Mouse (Mus musculus) c-Kit-positive CD71-positive TER-119-positive erythroid progenitor cells, embryonic 14.5 days (primary cell): ENCODE results near the gene Trim66.

Source experiments
- DNase-seq: peaks from one replicate; pipeline ENCODE4 v3.0.0-alpha.2; 2013; ENCODE audit warnings: low spot score

Trim66 gene

DNA sequence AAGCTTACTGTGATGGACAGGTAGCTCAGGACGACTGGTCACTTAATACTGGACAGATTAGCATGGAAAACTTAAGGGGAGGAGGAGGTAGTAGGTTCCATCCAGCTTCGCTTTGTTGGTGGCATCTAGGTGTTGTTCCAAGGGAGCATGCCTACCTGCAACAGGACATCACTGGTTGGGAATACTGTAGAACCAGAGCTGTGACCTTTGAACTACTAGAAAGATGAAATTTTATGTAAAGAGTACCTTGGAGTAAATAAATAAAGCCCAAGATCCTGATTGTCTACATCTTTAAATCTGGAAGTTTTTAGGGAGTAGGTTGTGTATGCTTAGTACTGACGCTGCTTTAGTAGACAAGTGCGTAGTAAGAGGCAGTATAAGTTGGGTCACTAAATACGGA is 14.2 kb upstream of the Trim66 start:
- DNase-seq, result no peak

DNA sequence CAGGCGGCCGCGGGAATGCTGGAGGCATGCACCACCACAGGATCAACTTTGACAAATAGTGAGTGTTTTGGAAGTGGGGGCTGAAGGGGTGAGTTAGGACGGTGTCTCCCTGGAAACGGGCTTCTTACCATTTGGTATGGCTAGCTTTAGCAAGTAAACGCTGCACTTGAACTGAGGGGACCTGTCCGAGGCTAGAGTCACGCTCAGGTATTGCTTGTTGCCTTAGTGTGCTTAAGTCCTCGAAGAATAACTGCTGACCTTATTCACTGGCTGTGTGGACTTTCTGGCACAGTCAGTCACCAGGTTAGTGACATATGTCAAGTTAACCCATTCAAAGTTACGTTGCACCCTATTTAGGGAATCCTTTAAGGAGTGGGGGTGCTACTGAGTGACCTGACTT is 12.0 kb upstream of the Trim66 start:
- DNase-seq, result no peak

DNA sequence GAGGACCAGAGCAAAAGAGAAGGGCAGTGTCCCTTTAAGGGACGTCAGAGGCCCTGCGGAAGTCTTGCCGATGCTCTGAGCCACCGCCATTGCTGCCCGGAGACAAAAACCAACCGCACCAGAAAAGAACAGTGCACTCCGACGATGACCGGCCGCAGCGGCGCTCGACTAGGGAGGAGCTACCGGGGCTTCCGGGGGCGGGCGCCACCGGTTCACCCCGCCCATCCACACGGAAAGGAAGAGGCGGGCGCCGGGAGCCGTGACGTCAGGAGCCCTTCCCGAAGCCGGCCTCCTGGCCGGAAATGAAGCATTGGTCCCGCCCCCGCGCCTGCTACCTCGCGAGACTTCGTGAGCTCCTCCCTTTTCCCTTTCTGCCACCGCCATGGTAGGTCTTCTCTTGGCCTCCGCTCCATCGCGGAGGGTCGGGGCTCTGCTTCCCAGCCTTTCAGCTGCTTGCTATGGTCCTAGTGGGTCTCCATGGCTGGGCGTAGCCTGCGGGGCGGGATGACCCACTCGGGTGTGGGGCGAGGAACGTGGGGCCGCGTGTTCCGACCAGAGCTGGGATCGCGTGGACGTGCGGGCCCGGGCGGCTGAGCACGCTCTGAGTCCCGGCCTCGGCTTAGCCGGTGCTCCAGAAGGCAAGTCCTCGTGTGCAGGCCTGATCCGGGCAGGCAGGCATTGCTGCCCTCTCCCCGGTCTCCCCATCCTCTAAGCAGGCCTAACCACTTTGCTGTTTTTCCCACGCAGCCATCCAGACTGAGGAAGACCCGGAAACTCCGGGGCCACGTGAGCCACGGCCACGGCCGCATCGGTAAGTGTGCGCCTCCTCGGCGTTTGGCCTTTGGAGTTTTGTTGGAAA is 11.1 kb upstream of the Trim66 start, which contains the start of gene Rpl27a:
Gene Rpl27a, plus strand, starts transcription at position 310 of the 859 bp plus-strand sequence.
- DNase-seq, result peak; percentile 97

DNA sequence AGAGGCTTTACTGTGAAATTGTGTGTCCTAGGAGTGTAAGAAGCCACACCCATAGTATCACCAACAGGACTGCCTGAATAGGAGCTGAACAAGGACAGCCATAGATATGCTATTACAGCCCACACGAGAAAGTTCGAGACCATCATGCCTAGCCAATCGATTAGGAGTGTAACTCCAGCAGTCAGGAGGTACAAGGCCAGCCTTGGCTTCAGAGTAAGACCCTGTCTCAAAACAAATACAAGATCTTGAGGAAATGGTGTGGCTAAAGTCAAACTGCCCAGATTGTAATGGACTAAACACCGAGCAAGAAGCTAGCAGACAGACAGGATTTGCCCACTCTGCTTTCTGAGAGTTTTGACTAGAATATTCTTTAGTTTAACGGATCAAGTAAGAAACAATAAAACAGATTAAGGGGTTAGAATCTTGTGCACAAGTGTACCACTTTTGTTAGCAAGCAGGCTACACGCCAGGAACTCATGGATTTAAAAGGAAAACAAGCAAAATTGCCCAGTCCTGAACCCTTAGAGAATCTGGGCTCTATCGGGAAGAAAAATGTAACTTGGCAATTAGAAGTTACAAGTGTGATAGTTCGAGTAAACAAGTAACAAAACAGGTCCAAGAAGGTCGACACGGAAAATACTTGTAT is 10.2 kb upstream of the Trim66 start:
- DNase-seq, result peak; percentile 71

DNA sequence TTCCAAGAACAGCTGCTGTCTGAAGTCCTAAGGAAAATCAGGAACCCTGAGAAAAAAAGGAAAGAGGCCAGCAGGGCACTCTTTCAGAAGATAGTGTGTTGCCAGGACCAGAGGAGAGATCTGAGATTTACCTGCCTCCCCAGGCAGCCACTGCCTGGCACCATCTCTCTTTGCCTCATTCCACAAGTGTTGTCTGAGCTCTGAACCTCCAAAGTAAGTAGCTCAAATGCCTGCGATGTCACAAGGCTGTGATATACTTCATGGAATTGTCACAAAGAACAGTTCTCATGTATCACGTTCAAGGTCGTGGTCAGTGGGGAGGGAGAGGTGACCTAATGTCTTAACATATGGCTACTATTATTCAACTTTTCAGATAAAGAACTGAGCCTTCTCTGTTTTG is 8.6 kb upstream of the Trim66 start:
- no peak for DNase-seq

DNA sequence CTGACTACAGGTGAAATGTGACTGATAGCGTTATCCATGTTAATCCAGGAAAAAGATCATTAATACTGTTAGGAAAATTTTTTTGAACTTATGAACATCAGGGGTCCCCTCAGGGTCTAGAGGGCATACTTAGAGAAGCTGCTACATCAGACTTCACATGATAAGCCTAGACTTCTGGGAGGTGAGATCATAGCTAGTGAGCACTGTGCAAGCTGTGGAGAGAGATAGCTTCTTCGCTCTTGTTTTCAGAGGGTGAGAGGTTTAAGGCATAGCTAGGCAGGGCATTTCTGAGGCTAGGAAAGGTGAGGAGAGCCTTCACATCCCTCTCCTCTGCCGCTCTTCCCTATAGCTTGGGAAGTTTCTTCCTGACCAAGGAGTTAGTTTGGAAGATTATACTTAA is 3.9 kb upstream of the Trim66 start:
- DNase-seq, result peak; percentile 55

DNA sequence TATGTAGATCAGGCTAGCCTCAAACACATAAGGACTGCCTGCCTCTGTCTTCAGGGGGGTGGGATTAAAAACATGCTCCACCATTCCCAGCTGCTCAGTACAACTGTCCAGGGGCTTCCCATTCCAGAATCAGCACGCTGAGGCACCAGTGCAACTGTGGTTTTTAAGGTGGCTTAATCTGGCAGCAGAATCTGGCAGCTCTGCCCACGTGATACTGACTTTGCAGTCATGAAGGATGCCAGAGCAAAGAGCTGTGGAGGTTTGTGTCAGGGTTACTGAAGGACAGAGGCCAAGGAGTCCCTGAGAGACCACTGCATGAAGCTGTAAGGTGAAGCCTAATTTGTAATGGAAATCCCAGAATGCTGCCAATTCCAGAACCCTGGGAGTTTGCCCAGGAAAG is 2.9 kb upstream of the Trim66 start:
- no peak for DNase-seq

DNA sequence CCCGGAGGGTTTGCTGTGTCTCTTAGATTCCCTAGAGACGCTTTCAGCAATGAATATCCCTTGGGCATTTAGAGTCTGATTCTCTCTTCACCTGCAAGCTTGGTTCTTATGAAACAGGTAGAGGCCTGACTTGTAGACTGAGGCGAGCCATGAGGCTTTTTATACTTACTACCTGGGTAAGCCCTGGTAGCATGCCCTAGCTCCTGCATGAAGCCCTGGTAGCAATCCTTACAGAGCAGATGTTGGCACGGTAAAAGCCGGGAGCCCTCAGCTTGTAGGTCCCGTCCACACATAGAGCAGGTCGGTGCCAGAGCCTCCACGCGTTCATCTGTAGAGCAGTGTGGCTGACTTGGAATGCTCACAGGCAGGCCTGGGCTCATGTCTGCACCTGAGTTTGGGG is 362 bp downstream of the Trim66 start:
- no peak for DNase-seq

DNA sequence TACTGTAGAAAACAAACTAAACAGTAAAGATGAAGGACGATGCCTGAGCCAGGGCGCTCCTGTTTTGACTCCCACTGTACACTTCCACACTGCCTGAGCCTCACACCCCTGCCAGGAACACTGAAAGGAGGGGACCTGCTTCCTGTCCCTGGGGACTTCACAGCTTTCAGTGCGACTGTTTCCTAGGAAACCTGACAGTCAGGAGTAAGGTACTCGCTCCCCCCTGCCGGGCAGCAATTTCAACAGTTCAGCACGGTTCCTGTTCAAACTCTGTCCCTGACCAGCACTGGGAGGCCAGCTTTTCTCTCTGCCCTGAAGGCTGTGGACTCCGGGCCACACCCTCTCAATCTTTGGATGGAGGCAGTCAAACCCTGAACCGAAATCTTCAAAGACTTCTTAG is 815 bp downstream of the Trim66 start:
- no peak for DNase-seq

DNA sequence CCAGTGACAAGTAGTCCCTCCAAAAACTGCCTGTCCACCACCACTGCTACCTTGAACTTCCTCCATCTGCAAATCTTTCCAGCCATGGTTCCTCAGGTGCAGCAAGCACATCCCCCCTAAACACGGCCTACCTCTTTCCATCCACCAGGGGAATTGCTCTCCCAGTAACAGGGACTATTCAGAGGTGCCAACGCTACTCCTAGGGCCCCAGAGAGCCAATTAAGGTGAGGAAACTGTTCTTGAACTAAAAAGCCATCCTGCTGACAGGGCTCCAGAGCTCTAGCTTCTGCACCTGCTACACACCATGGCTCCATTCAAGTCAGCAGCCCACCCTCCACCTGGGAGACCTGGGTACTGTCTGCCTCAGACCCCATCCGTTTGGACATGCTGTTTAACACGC is 10.4 kb downstream of the Trim66 start:
- DNase-seq, result no peak

DNA sequence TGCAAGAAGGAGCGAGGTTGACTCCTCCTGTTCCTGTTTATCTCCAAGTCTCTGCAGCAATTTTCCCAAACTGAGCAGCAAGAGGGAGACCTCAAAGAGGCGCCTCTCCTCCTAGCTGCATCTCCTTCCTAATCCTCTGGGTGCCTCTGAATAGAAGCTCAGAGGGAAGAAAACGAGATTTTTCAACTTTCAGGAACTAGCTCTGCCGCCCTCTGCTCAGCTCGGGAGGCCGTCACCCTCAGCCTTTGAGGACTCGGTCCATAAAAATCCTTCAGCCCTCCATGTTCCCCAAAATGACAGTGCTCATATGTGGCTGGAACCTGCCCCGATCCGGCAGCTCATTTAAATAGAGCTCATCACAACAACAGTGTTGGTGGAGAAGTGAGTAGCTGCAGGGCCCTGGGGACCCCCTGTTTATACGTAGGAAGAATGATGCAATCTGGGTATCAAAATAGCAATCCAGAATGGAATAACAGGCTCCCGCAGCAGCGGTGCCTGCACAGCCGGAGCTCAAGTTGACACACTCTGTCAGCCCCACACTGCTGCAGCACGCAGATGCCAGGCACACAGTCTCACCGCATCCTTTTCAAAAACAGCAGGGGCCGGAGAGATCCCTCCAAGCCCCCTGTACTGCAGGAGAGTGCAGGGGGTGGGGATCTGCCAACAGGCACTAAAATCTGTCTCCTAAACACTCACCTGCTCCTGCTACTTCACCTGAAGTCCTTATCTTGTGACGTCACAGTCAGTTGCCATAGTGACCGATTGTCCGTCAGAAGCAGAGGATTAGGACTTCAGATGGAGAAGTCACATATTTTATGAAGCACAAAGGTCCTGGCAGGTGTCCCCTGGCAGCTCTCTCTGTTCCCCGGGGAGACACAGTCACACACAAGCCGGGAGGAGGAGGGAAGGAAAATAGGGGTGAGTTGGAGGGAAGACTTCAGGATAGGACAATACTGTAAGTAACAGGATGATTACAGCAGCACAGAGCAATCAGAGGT is 14.3 kb downstream of the Trim66 start:
- DNase-seq, result no peak

DNA sequence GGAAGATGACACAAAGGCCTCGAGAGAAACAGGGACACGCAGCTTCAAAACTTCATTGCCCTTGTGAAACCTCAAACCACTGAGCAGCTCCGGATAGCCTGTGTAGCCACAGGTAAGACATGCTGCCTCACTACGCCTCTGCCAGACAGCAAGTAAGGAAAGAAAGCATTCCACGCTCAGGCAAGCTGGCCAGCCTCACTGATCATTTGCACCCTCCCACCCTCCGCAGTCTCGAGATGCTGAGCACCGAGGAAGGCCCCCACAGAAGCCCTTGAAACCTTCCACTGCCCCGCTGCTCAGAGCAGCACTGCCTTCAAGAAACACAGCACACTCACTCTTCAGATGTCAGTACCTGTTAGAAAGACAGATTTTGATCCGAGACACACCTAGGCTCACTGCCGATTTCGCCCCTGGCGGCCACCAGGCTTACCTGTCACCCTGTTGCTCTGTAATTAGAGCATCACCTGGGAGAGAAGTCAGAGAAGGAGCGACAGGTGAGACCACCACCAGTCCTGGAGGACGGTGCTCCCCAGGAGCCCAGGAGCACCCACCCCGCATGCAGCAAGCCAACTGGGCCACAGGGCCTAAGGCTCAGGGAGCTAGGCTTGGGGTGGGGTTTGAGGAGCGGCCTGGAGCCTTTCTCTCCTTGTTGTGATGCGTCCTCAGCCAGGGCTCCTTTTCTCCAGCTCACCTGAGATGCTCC is 15.2 kb downstream of the Trim66 start:
- no peak for DNase-seq

DNA sequence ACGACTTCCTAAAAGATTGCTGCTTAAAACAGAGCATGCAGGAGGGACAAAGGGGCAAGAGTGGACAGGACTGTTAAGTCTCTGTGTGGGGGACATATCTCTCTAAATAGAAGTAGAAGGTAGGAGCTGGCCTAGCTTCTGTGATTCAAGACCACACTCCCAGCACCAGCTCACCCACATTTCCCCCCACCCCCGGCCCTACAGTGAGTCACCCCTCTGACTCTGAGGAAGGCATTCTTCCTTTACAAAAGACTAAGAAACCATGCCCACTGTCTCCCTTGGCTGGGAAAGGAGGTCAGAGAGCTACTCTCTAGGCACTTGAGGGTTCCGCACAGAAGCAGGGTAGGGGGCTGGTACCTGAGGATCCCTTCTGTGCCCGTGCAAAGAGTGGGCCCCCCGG is 23.7 kb downstream of the Trim66 start:
- no peak for DNase-seq

DNA sequence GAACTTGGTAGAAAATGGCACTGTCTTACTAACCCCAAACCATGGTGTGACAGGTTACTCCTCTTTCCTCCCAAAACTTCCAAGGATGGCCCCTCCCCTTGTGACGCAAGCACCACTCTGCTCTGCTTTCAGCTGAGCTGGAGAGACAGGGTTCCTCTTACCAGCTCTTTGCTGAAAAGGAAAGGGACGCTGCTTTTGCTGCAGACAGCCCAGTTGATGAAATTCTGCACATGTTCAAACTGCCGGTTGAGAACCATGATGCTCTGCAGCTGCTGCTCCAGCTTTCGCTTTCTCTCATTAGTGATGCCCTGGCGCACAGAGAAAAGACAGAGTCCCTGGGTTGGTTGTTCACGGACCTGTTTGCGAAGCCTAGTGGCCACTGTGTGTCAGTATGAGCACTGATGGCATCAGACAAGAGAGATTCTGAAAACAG is 27.2 kb downstream of the Trim66 start:
- DNase-seq, result no peak

DNA sequence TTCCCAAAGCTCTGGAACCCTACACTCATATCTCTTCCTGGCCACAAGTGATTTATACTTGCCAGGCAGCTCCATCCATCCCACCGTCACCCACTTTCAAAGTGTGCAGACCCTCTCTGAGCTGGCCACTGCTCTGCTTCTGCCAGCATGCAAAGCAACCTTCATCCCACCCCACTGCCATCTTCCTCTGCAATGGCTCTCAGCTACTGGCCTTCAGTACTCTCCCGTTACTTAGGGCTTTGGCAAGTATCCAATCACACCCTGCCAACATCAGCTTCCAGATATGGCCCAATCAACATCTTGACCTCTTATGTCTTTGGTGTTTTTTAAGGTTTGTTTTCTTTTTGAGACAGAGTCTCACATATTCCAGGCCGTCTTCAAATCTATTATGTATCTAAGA is 30.0 kb downstream of the Trim66 start:
- DNase-seq, result no peak

DNA sequence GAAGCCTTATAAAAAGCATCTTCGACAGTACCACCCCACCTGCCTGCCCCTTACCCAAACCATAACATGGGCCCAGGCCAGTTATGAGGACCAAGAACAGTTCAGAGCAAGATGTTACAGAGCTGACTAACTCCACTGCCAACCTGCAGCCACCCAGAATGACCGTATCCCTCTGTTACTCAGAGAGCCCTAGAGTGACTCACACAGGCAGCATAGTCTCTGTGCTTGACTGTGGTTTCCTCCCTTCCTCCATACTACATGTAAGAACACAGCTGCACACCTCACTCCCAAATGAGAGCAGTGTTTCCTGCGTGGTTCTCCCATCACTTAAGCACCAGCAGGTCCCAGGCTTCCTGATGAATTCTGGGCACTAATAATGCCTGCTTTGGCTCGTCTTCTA is 37.2 kb downstream of the Trim66 start:
- no peak for DNase-seq

DNA sequence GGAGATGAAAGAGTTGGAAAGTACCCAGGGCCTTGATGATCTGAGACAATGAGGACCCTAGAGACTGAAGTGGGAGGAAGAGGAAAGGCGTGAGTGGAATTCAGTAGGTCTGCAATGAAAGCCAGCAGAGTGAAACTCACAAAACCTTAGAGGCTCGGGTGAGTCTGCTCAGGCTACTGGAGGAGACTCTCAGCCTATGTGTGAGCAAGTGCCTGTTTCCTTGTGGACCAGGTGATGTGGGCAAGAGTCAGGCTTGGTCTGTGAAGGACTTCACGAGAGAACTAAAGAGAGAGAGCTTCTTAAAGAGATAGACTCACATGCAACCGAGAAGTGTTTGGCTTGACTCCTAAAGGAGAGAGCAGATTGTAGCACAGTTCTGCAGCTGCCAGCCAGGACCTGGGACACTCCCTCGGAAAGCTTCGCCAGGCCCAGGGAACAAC is 39.7 kb downstream of the Trim66 start:
- DNase-seq, result no peak

DNA sequence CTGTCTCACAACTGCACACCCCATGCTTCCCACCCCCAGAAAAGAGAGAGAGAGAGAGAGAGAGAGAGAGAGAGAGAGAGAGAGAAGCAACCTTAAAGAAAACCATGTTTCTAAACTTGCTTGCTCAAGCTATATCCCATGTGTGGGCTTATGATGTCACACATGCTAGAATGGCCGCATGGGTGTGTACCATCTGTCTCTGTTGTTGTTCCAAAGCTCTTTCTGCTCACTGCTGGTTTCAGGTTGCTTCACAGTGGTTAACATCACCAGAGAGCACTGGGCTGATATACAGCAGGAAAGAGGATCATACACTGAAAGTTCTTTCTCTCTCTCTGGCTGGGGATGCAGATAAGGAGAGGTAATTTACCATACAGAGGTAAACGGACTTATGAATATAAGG is 40.3 kb downstream of the Trim66 start:
- DNase-seq, result no peak

DNA sequence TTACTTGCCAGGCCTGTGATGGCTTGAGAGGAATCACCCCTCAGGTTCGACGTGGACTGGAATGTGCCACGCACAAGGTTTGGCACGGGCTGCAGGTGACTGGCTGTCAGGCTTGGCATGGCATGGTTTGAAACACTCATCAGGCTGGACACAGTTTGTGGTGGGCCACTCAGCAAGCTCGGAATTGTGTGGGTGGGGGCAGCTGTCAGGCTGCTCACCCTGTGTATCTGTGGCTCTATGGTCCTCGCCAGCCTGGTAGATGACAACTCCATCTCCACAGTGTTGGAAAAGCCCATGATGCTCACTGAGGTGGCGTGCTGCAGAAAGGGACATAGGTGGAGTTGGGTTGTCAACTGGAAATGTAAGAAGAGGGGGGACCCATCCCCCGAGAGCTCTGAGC is 47.2 kb downstream of the Trim66 start:
- DNase-seq, result no peak

DNA sequence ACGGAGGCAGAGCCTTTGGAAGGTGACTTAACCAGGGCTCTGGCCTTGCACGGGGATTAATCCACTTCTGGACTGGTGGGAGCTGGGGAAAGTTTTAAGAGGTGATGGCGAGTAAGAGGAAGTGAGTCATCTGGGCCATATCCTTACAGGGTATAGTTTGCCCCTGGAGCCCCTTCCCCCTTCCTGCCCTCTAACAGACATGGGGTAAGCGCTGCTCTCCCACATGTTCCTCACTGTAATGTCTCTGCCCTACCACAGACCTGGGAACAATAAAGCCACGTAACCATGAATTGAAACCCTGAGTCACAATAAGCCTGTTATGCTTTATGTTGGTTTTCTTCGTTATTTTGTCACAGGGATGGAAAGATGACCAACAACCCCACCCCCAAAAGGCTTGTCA is 51.4 kb downstream of the Trim66 start:
- DNase-seq, result no peak

DNA sequence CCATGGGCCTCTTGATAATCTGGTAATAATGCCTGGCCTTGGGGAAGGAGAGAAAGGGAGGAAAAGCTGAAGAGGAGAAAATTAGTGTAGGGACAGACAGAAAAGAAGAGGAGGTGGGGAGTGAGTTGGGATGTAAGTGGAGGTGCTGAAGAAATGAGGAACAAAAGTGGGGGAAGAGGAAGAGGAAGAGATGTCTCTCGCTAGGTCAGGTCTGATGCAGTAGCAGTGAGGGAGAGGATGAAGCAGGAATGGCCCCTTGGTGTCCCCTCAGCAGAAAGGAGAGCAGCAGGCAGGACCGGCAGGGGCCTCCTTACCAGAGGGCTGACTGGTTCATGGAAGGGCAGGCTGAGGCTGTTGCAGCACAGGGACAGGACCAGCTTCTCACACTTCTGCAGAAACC is 52.2 kb downstream of the Trim66 start:
- no peak for DNase-seq

DNA sequence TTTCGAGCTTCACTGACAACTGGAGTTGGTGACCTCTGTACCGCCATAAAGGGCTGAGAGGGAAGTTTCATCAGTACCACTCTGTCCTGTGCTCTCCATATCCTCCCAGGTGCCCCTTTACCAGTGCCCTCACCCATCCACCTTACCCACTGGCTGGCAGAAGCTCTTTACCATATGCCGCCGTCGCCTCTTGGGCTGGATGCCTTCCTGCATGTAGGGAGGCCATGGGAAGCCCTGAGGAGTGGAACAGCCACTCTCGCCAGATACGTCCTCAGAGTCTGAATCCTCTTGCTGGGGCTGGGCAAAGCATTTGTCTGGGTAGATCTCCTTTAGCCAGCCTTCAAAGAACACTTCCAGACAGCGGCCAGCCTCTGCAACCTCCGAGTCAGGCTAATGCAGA is 53.1 kb downstream of the Trim66 start:
- DNase-seq, result no peak
